Mouse (Mus musculus) spleen, adult 2 months (tissue): ENCODE results near the gene Nfatc2ip.

Experiments used
- CTCF ChIP-seq: fragments of 200-500 bp; IDR thresholded peaks from 2 replicates; pipeline ENCODE4 v1.5.1; 2011; ENCODE audit warnings: mild to moderate bottlenecking, inconsistent platforms; ENCODE audit not compliant: insufficient read depth, insufficient read length, insufficient replicate concordance; ENCODE audit errors: extremely low read depth
- POLR2A ChIP-seq: fragments of 200-500 bp; IDR thresholded peaks from 2 replicates; pipeline ENCODE4 v1.6.1; 2011; ENCODE audit warnings: low read depth, low read length, inconsistent platforms

- TF ChIP-seq CTCF (no peak), POLR2A (no peak)
Observed at GRCm38 (mm10) chr7:126430167-126430566, 33.6 kb upstream of the Nfatc2ip start.
